Mouse (Mus musculus): ENCODE measurements around the gene Rdh8. TPM values are rescaled to one million over a fixed set of nuclear protein-coding genes. Genes with fewer than 3 reads are reported as not detected.

Rdh8 gene
- polyA plus RNA-seq, 1 experiment from 2014 or later: not detected

DNA sequence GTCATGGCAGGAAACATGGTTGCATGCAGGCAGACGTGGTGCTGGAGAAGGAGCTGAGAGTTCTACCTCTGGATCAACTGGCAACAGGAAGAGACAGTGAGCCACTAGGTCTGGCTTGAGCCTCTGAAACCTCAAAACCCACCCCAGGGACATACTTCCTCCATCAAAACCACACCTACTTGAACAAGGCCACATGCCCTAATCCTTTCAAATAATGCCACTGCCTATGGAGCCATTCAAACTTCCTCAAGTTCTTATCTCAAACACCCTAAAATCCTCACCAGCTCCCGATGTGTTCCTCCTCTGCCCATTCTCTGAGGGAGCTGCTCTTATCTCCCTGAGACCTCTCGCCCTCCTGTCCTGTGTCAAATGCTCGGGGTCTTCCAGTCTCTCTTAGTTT lies 23.9 kb downstream of the Rdh8 start:
- Histone ChIP-seq H3K9me3 (replicated peaks) (no peaks in the 10 kb centered on the region), H3K4me3 (no peak overlapping the region), H3K9ac (no peak overlapping the region), H3K27me3 (0 out of 2 replicates have a peak, but pooled peaks cover 4% of the 10 kb centered on the region), H3K4me2 (no peak overlapping the region), H3K4me1 (no peaks in the 10 kb centered on the region), H3K36me3 (ENCODE audit: poor library complexity, severe bottlenecking) (no peaks in the 10 kb centered on the region), H3K27ac (no peak overlapping the region)
- no peak for ATAC-seq
- WGBS: 69% methylated on average over 4 of the region's 4 CpGs

DNA sequence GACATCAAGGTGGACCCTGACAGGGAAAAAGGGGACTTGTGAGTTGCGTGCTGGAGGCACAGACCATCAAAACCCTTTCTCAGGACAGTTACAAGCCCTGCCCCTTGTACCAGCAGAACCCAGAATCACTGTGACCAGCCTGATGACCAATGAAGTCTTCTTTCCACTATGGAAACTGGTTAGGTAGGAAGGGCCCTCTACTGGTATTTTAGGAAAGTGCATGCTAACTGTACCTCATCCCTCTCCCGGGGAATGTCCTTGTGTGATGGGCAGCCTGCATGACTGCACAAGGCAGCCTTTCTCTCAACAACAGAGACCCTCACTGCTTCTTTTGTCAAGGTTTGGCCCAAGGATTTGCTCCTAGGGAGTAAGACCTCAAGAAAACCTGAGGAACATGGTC lies 24.4 kb downstream of the Rdh8 start:
- no peak overlapping the region for H3K4me3 ChIP-seq
- H3K4me1 ChIP-seq: no peaks in the 10 kb centered on the region
- no peaks in the 10 kb centered on the region for H3K9me3 ChIP-seq (replicated peaks)
- H3K27ac ChIP-seq: no peak overlapping the region
- H3K4me2 ChIP-seq: no peak overlapping the region
- H3K36me3 ChIP-seq (ENCODE audit: poor library complexity, severe bottlenecking): no peaks in the 10 kb centered on the region
- no peak for ATAC-seq
- 0 out of 2 replicates have a peak, but pooled peaks cover 4% of the 10 kb centered on the region for H3K27me3 ChIP-seq
- no peak overlapping the region for H3K9ac ChIP-seq
- WGBS: 25% methylated on average over 2 of the region's 2 CpGs

DNA sequence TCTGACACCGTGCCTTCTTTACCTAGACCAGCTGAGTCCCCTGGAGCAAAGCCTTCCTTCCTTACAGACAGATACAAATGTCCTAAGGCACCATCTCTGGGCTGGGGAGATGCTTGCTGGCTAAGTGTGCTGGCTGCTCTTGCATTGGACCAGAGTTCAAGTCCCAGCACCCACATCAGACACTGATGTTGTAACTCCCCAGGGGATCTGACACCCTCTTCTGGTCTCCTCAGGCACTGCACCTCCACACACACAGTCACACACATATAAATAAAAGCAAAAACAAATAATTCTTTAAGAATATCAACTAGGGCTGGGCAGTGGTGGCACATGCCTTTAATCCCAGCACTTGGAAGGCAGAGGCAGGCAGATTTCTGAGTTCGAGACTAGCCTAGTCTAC lies 31.9 kb downstream of the Rdh8 start:
- H3K4me3 ChIP-seq: no peak overlapping the region
- no peaks in the 10 kb centered on the region for H3K36me3 ChIP-seq (ENCODE audit: poor library complexity, severe bottlenecking)
- WGBS: 88% methylated on average over 2 of the region's 2 CpGs

DNA sequence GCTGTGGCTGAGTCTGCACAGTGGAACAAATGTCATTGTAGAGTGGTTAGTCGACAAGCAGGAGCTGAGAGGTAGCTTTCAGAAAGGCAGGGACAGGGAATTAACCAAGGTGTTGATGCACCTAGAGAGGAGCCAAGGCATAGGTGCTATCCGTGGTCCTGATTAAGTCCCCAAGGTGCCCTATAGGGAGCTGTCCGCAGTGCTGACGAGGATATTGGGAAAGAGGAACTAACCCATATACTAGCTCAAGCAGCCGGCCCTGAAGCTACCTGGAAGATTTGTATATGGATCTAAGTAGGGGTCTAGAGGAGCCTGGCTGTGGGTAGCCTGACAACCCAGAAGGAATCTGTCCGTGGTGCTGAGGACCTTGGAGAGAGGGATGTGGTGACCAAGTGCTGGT lies 38.8 kb downstream of the Rdh8 start:
- no peak overlapping the region for H3K4me2 ChIP-seq
- no peaks in the 10 kb centered on the region for H3K4me1 ChIP-seq
- no peak overlapping the region for H3K9ac ChIP-seq
- ATAC-seq: no peak
- no peak overlapping the region for H3K27ac ChIP-seq
- no peaks in the 10 kb centered on the region for H3K9me3 ChIP-seq (replicated peaks)
- no peak overlapping the region for H3K4me3 ChIP-seq
- H3K36me3 ChIP-seq (ENCODE audit: poor library complexity, severe bottlenecking): no peaks in the 10 kb centered on the region
- peaks cover 21% of the 10 kb centered on the region; the same call in 1 of the 2 replicates for H3K27me3 ChIP-seq
- 13% methylated on average over 6 of the region's 6 CpGs for WGBS

More for the DNA sequence above, 31.9 kb downstream of the Rdh8 start:
- Histone ChIP-seq H3K27ac (no peak overlapping the region), H3K9me3 (replicated peaks) (no peaks in the 10 kb centered on the region), H3K4me2 (no peak overlapping the region), H3K27me3 (peaks cover 14% of the 10 kb centered on the region; the same call in 1 of the 2 replicates), H3K9ac (no peak overlapping the region), H3K4me1 (no peaks in the 10 kb centered on the region)
- no peak for ATAC-seq

DNA sequence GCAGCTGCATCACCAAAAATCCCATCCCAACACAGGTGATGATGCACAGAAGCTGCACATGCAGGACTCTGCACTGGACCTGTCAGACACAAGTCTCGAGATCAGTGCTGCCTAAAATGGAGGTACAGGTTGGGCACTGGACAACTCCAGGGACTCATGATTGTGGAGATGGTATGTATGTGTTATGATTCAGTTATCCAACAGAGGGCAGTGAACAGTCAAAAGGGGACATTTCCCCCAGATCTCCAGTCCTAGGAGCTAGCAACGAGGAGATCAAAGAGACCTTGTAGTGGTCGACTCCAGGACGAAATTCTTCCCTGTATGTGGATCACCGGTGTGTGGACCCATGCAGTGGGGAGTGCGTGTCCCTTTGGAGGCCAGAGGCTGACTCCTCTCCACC lies 41.6 kb downstream of the Rdh8 start:
- H3K4me3 ChIP-seq: no peak overlapping the region

DNA sequence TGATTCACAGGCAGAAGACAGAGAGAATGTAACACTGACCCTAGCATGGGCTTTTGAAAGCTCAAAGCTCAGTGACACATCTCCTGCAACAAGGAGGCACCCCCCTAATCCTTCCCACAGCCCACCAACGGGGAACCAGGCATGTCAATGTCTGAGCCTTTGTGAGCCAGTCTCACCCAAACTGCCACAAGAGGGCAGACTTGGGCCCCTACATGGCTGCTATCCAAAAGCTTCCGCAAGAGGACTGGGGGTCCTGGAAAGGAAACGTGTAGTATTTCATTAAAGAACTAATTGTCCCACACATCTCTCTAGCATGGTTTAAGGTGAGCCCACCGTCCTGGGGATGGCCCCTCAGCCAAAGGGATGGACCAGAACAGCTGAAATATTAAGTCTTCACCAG lies 43.5 kb downstream of the Rdh8 start:
- Histone ChIP-seq H3K4me1 (no peaks in the 10 kb centered on the region), H3K4me2 (no peak overlapping the region), H3K4me3 (no peak overlapping the region), H3K27ac (no peak overlapping the region), H3K27me3 (peaks cover 23% of the 10 kb centered on the region; the same call in 1 of the 2 replicates), H3K9me3 (replicated peaks) (no peaks in the 10 kb centered on the region), H3K9ac (no peak overlapping the region), H3K36me3 (ENCODE audit: poor library complexity, severe bottlenecking) (no peaks in the 10 kb centered on the region)
- 12% methylated on average over 4 of the region's 4 CpGs for WGBS
- ATAC-seq: no peak

More for the DNA sequence above, 41.6 kb downstream of the Rdh8 start:
- H3K4me1 ChIP-seq: no peaks in the 10 kb centered on the region
- no peak for ATAC-seq
- no peaks in the 10 kb centered on the region for H3K36me3 ChIP-seq (ENCODE audit: poor library complexity, severe bottlenecking)
- H3K27ac ChIP-seq: no peak overlapping the region
- no peaks in the 10 kb centered on the region for H3K9me3 ChIP-seq (replicated peaks)
- peaks cover 12% of the 10 kb centered on the region; the same call in 1 of the 2 replicates for H3K27me3 ChIP-seq
- no peak overlapping the region for H3K4me2 ChIP-seq
- no peak overlapping the region for H3K9ac ChIP-seq
- whole genome bisulfite sequencing: 55% methylated on average over 6 of the region's 6 CpGs

DNA sequence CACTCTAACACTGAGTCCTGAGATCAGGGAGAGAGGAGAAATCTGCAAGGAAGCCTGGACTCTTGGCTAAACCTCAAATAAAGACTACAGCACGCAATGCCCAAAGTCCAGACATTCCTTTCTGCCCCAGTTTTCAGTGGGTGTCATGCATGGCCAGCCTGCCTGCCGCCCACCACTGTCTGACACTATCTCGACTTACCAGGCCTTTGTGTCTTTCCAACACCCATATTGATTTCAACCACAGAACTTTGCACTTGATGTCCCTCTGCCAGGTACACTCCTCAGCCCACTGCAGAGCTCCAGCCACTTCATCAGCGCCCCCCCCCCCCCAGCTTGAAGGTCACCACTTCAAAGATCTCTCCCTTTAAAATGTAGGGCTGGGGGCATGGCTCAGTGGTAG lies 43.9 kb downstream of the Rdh8 start:
- Histone ChIP-seq H3K27me3 (peaks cover 27% of the 10 kb centered on the region), H3K4me1 (no peaks in the 10 kb centered on the region), H3K4me2 (no peak overlapping the region), H3K27ac (no peak overlapping the region), H3K36me3 (ENCODE audit: poor library complexity, severe bottlenecking) (no peaks in the 10 kb centered on the region), H3K9me3 (replicated peaks) (no peaks in the 10 kb centered on the region), H3K4me3 (no peak overlapping the region), H3K9ac (no peak overlapping the region)
- 56% methylated on average over 4 of the region's 4 CpGs for WGBS
- ATAC-seq: no peak

DNA sequence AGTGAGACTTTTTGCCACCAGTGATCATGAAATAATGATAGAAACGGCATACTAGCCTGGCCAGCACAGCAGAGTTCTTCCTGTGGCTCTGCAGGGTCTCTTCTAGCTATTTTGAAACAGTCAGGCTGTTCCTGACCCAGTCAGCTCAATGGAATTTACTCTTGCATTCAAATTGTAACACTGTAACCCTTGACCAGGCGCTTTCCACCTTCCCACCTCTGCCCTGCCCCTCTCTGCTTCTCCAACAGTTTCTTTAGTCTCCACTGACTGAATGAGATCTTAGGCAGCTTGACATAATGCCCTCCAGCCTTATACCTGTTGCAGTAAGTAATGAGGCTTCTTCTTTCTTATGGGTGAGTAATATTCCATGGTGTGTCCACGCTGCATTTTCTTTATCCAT lies 48.6 kb downstream of the Rdh8 start:
- Histone ChIP-seq H3K27me3 (peaks cover 57% of the 10 kb centered on the region), H3K4me1 (no peaks in the 10 kb centered on the region), H3K9ac (no peak overlapping the region), H3K9me3 (replicated peaks) (no peaks in the 10 kb centered on the region), H3K27ac (no peak overlapping the region), H3K36me3 (ENCODE audit: poor library complexity, severe bottlenecking) (no peaks in the 10 kb centered on the region), H3K4me2 (no peak overlapping the region), H3K4me3 (no peak overlapping the region)
- WGBS: 58% methylated on average over 3 of the region's 3 CpGs
- ATAC-seq: no peak

DNA sequence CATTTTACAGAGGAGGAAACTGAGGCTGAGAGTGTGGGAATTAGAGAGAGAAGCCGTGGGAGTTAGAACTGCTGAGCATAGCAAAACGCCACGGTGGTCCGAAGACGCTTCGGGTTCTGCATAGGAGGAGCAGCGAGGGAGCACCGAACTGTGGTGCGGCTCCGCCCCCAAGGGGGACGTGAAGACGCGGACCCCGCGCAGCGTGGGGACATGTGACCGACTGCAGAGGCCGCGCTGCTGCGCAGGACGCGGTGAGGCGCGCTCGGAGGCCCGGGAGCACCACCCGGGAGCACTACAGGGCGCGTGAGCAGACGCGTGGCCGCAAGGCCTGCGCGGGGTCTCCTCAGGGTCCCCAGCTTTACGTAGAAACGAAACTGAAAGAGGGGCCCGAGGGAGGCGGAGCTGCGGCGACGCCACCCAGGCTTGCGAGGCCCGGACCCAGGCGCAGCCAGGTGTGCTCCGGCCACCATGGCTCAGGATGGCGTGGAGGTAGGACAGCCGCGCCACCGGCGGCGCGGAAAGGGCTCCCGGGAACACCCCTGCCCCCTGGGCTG lies 50.2 kb downstream of the Rdh8 start, which contains the start of gene A230050P20Rik:
TSS of gene A230050P20Rik (plus strand) at position 195 of the 554 bp plus-strand sequence.
- H3K27me3 ChIP-seq: peaks cover 59% of the 10 kb centered on the region

DNA sequence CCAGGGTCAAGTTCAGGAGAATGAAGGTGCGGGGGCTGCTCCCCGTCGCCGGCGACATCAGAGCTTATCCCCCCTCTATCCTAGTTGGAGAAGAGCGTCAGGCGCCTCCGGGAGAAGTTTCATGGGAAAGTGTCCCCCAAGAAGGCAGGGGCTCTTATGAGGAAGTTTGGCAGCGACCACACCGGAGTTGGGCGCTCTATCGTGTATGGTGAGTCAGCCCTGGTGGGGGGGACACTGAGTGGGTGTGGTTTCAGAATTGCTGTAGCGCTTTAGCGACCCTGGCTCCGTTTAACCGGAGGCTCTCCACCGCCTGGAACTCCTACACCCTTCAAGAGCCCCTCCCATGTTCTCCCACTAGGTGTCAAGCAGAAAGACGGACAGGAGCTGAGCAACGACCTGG lies 50.9 kb downstream of the Rdh8 start:
- WGBS: 8% methylated on average over 19 of the region's 19 CpGs
- H3K27me3 ChIP-seq: peaks cover 59% of the 10 kb centered on the region

More for the DNA sequence above, 50.2 kb downstream of the Rdh8 start, which contains the start of gene A230050P20Rik:
- 12% methylated on average over 49 of the region's 53 CpGs for WGBS
- Histone ChIP-seq H3K4me1 (no peaks in the 10 kb centered on the region), H3K27ac (no peak within 1 kb of the TSS), H3K36me3 (ENCODE audit: poor library complexity, severe bottlenecking) (no peaks in the 10 kb centered on the region), H3K4me3 (peak within 1 kb of the TSS; percentile 24), H3K4me2 (peak within 1 kb of the TSS; percentile 45), H3K9me3 (replicated peaks) (no peaks in the 10 kb centered on the region), H3K9ac (no peak within 1 kb of the TSS)
- ATAC-seq: no peak

DNA sequence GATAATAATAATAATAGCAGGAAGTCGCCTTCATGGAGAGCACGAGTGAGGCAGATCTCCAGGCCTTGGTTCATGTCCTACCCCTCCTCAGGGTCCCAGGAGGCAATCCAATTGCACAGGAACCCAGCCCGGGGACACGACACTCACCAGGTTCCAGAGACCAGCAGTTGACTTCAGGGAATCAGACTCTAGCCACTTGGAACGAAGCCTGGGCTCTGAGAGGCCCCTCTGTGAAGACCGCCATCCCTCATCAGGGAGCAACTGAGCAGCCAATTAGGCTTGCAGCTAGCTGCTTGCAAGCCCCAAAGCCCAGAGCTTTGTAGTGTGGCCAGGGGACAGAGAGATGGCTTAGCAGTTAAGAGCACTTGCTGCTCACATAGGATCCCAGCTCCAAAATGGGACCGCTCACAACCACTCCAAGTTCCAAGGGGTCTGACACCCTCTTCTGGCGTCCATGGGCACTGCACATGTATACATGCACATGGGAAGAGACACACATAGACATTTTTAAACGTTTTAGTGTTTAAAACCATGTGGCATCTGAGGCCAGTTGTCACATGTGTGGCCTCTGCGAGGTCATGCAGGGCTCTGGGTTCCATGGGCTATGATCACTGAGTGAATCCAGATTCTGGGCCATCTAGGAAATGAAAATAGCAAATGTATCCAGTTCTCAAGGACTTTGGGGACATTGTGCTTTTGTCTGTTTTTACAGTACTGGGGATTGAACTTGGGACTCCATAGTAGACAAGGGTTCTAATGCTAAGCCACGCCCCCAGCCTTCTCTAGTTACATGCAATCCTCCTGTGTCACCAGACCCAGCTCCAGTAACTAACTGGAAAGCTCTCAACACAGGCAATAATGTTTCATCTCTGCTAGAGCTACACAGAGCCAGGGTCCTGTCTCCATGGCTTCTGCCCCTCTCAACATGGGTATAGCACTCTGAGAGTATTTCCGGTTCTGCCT lies 52.2 kb downstream of the Rdh8 start:
- H3K27ac ChIP-seq: no peak overlapping the region
- ATAC-seq: no peak
- no peak overlapping the region for H3K4me3 ChIP-seq
- H3K9ac ChIP-seq: no peak overlapping the region
- no peaks in the 10 kb centered on the region for H3K4me1 ChIP-seq
- H3K36me3 ChIP-seq (ENCODE audit: poor library complexity, severe bottlenecking): no peaks in the 10 kb centered on the region
- WGBS: 72% methylated on average over 12 of the region's 12 CpGs
- no peaks in the 10 kb centered on the region for H3K9me3 ChIP-seq (replicated peaks)
- H3K4me2 ChIP-seq: no peak overlapping the region
- H3K27me3 ChIP-seq: peaks cover 59% of the 10 kb centered on the region

More for the DNA sequence above, 50.9 kb downstream of the Rdh8 start:
- ATAC-seq: no peak
- H3K36me3 ChIP-seq (ENCODE audit: poor library complexity, severe bottlenecking): no peaks in the 10 kb centered on the region
- no peaks in the 10 kb centered on the region for H3K9me3 ChIP-seq (replicated peaks)
- no peak overlapping the region for H3K4me3 ChIP-seq
- H3K9ac ChIP-seq: no peak overlapping the region
- no peaks in the 10 kb centered on the region for H3K4me1 ChIP-seq
- peak overlapping the region; percentile 45 for H3K4me2 ChIP-seq
- no peak overlapping the region for H3K27ac ChIP-seq

DNA sequence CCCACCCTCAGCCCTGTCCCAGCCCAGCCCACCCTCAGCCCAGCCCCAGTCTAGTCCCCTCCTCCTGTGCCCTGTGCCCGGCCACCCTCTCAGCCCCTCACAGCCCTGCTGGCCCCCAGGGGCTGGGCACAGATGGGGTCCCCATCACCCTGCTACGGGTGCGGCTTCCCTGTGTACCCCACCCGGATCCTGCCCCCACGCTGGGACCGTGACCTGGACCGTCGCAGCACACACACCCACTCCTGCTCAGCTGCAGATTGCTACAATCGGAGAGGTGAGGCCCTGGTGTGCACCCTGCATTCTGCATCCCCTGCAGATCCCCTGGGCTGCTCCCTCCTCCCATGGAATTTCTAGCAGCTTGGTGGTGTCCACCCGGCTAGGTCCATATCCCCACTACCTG lies 54.7 kb downstream of the Rdh8 start:
- no peak overlapping the region for H3K9ac ChIP-seq
- no peaks in the 10 kb centered on the region for H3K9me3 ChIP-seq (replicated peaks)
- ATAC-seq: no peak
- H3K4me2 ChIP-seq: no peak overlapping the region
- peaks cover 37% of the 10 kb centered on the region for H3K27me3 ChIP-seq
- no peak overlapping the region for H3K4me3 ChIP-seq
- no peaks in the 10 kb centered on the region for H3K36me3 ChIP-seq (ENCODE audit: poor library complexity, severe bottlenecking)
- H3K27ac ChIP-seq: no peak overlapping the region
- 93% methylated on average over 10 of the region's 10 CpGs for WGBS
- peaks cover 4% of the 10 kb centered on the region; the same call in 1 of the 2 replicates for H3K4me1 ChIP-seq

All from forebrain, embryonic 13.5 days (tissue).